Mouse (Mus musculus) liver, embryonic 12.5 days (tissue): ENCODE measurements around the gene Stk38. TPM values are rescaled to one million over a fixed set of nuclear protein-coding genes. Genes with fewer than 3 reads are reported as not detected.
A peak's percentile ranks its signal among the peaks of the same experiment; 100 is the strongest.
"Not testable (repeated sequence)": the region's sequence is repeated elsewhere in the genome, so short reads cannot be mapped to it uniquely, and the experiment has no call there.

Experiments
- ATAC-seq: fragments of 200-750 bp; cut with Nextera tagmentation; 2 replicates; pipeline ENCODE4 v1.8.0; 2017; ENCODE audit warnings: moderate number of reproducible peaks, mild to moderate bottlenecking, moderate library complexity
- H3K27ac ChIP-seq: fragments of 300-500 bp; sonication (generic); 2 replicates; pipeline ENCODE4 v1.5.1; 2016; ENCODE audit warnings: mild to moderate bottlenecking
- H3K27me3 ChIP-seq: fragments of 300-500 bp; sonication (generic); replicated peaks from 2 replicates; pipeline ENCODE4 v1.6.1; 2016; ENCODE audit warnings: mild to moderate bottlenecking, moderate library complexity
- H3K36me3 ChIP-seq: fragments of 300-500 bp; sonication (generic); 2 replicates; pipeline ENCODE4 v1.6.1; 2016; ENCODE audit warnings: mild to moderate bottlenecking, moderate library complexity
- H3K4me1 ChIP-seq: fragments of 300-500 bp; sonication (generic); 2 replicates; pipeline ENCODE4 v1.6.1; 2016
- H3K4me2 ChIP-seq: fragments of 300-500 bp; sonication (generic); 2 replicates; pipeline ENCODE4 v1.6.1; 2016; ENCODE audit warnings: mild to moderate bottlenecking, moderate library complexity
- H3K4me3 ChIP-seq: fragments of 300-500 bp; sonication (generic); 2 replicates; pipeline ENCODE4 v1.5.1; 2016; ENCODE audit warnings: mild to moderate bottlenecking, moderate library complexity
- H3K9ac ChIP-seq: fragments of 300-500 bp; sonication (generic); 2 replicates; pipeline ENCODE4 v1.6.1; 2016; ENCODE audit warnings: mild to moderate bottlenecking, moderate library complexity
- H3K9me3 ChIP-seq: fragments of 300-500 bp; sonication (generic); replicated peaks from 2 replicates; pipeline ENCODE4 v1.6.1; 2016; ENCODE audit warnings: mild to moderate bottlenecking, moderate library complexity
- WGBS: fragments of 180-500 bp; shearing (Covaris S2); methylation state at CpG from one replicate; pipeline ENCODE4 v1.1.7; 2016; ENCODE audit not compliant: insufficient replicate concordance; 5-methylcytosine and 5-hydroxymethylcytosine counted together
- polyA plus RNA-seq: library from polyadenylated mRNA; unstranded; fragments of >200 nt; fragmentation: Nextera tagmentation; extraction: Ambion mirVana; gene quantifications from 2 replicates; pipeline ENCODE4 v1.2.1, GENCODE M21; 2016

The Stk38 gene
- polyA plus RNA-seq, 1 experiment from 2014 or later = 56.7 TPM

- Histone ChIP-seq H3K4me2 (peak overlapping the region; percentile 6; the same call in 1 of the 2 replicates), H3K27ac (peak overlapping the region; percentile 27; the same call in 1 of the 2 replicates), H3K9me3 (no peaks in the 10 kb centered on the region), H3K4me3 (no peak overlapping the region), H3K9ac (no peak overlapping the region; the same call in 1 of the 2 replicates), H3K27me3 (no peaks in the 10 kb centered on the region), H3K36me3 (peaks cover 35% of the 10 kb centered on the region), H3K4me1 (peaks cover 43% of the 10 kb centered on the region)
- ATAC-seq = no peak
- 14% methylated on average over 1 of the region's 1 CpGs for WGBS
Measured at GRCm38 (mm10) chr17:29003740-29004139, 4.1 kb downstream of the Stk38 start.

- Histone ChIP-seq H3K4me2 (no peak overlapping the region), H3K27me3 (no peaks in the 10 kb centered on the region), H3K27ac (no peak overlapping the region), H3K9me3 (no peaks in the 10 kb centered on the region), H3K4me1 (peaks cover 24% of the 10 kb centered on the region), H3K9ac (no peak overlapping the region), H3K4me3 (no peak overlapping the region), H3K36me3 (peaks cover 61% of the 10 kb centered on the region)
- 73% methylated on average over 6 of the region's 6 CpGs for whole genome bisulfite sequencing
- ATAC-seq = no peak
Measured at GRCm38 (mm10) chr17:29000465-29000864, 7.3 kb downstream of the Stk38 start.

GRCm38 (mm10) chr17:28994615-28995014, 13.2 kb downstream of the Stk38 start:
- ATAC-seq = no peak
- Histone ChIP-seq H3K4me3 (no peak overlapping the region), H3K27me3 (no peaks in the 10 kb centered on the region), H3K36me3 (peaks cover 82% of the 10 kb centered on the region), H3K4me2 (no peak overlapping the region), H3K9me3 (no peaks in the 10 kb centered on the region), H3K27ac (no peak overlapping the region), H3K9ac (no peak overlapping the region), H3K4me1 (peaks cover 6% of the 10 kb centered on the region; the same call in 1 of the 2 replicates)
- 85% methylated on average over 4 of the region's 4 CpGs for WGBS

GRCm38 (mm10) chr17:28993004-28993403, 14.8 kb downstream of the Stk38 start:
- WGBS = 86% methylated on average over 1 of the region's 1 CpGs
- H3K4me2 ChIP-seq, H3K9me3 ChIP-seq, H3K27me3 ChIP-seq, H3K4me1 ChIP-seq, H3K9ac ChIP-seq, ATAC-seq, H3K27ac ChIP-seq, H3K4me3 ChIP-seq: not testable (repeated sequence)
- H3K36me3 ChIP-seq = peaks cover 81% of the 10 kb centered on the region

GRCm38 (mm10) chr17:28992105-28992504, 15.7 kb downstream of the Stk38 start:
- Histone ChIP-seq H3K36me3 (peaks cover 82% of the 10 kb centered on the region), H3K9ac (no peak overlapping the region), H3K9me3 (no peaks in the 10 kb centered on the region), H3K27ac (no peak overlapping the region), H3K4me3 (no peak overlapping the region), H3K4me1 (peaks cover 6% of the 10 kb centered on the region; the same call in 1 of the 2 replicates), H3K27me3 (no peaks in the 10 kb centered on the region), H3K4me2 (no peak overlapping the region)
- WGBS = 83% methylated on average over 7 of the region's 7 CpGs
- ATAC-seq = no peak

GRCm38 (mm10) chr17:28991286-28991685, 16.5 kb downstream of the Stk38 start:
- peaks cover 82% of the 10 kb centered on the region for H3K36me3 ChIP-seq

GRCm38 (mm10) chr17:28990060-28990459, 17.7 kb downstream of the Stk38 start:
- Histone ChIP-seq H3K9ac (no peak overlapping the region), H3K9me3 (no peaks in the 10 kb centered on the region), H3K4me1 (peaks cover 6% of the 10 kb centered on the region; the same call in 1 of the 2 replicates), H3K36me3 (peaks cover 83% of the 10 kb centered on the region), H3K27ac (no peak overlapping the region), H3K4me2 (no peak overlapping the region), H3K4me3 (no peak overlapping the region), H3K27me3 (no peaks in the 10 kb centered on the region)
- ATAC-seq = no peak
- 74% methylated on average over 4 of the region's 4 CpGs for WGBS

More at GRCm38 (mm10) chr17:28991286-28991685, 16.5 kb downstream of the Stk38 start:
- no peak overlapping the region for H3K4me2 ChIP-seq
- no peak overlapping the region for H3K9ac ChIP-seq
- ATAC-seq = no peak
- H3K9me3 ChIP-seq = no peaks in the 10 kb centered on the region
- no peaks in the 10 kb centered on the region for H3K27me3 ChIP-seq
- 68% methylated on average over 9 of the region's 9 CpGs for WGBS
- H3K4me1 ChIP-seq = peaks cover 6% of the 10 kb centered on the region; the same call in 1 of the 2 replicates
- no peak overlapping the region for H3K4me3 ChIP-seq
- H3K27ac ChIP-seq = peak overlapping the region; percentile 45

GRCm38 (mm10) chr17:28988996-28989395, 18.8 kb downstream of the Stk38 start:
- H3K4me2 ChIP-seq = no peak overlapping the region
- H3K36me3 ChIP-seq = peaks cover 82% of the 10 kb centered on the region
- peaks cover 6% of the 10 kb centered on the region; the same call in 1 of the 2 replicates for H3K4me1 ChIP-seq
- no peaks in the 10 kb centered on the region for H3K27me3 ChIP-seq
- H3K9me3 ChIP-seq = no peaks in the 10 kb centered on the region
- no peak overlapping the region for H3K9ac ChIP-seq
- ATAC-seq = no peak
- WGBS = 79% methylated on average over 3 of the region's 3 CpGs
- no peak overlapping the region for H3K27ac ChIP-seq
- no peak overlapping the region for H3K4me3 ChIP-seq

GRCm38 (mm10) chr17:28988291-28988690, 19.5 kb downstream of the Stk38 start:
- Histone ChIP-seq H3K27ac (no peak overlapping the region), H3K9ac (no peak overlapping the region), H3K36me3 (peaks cover 87% of the 10 kb centered on the region), H3K4me1 (peaks cover 6% of the 10 kb centered on the region; the same call in 1 of the 2 replicates), H3K27me3 (no peaks in the 10 kb centered on the region), H3K4me3 (no peak overlapping the region), H3K9me3 (no peaks in the 10 kb centered on the region), H3K4me2 (no peak overlapping the region)
- ATAC-seq = no peak
- WGBS = 81% methylated on average over 4 of the region's 4 CpGs

GRCm38 (mm10) chr17:28987713-28988112, 20.1 kb downstream of the Stk38 start:
- H3K9me3 ChIP-seq = no peaks in the 10 kb centered on the region
- no peak overlapping the region for H3K9ac ChIP-seq
- no peak overlapping the region for H3K4me3 ChIP-seq
- peaks cover 93% of the 10 kb centered on the region for H3K36me3 ChIP-seq
- no peak for ATAC-seq
- H3K27me3 ChIP-seq = no peaks in the 10 kb centered on the region
- H3K27ac ChIP-seq = no peak overlapping the region
- H3K4me1 ChIP-seq = peaks cover 9% of the 10 kb centered on the region; the same call in 1 of the 2 replicates
- no peak overlapping the region for H3K4me2 ChIP-seq
- 46% methylated on average over 4 of the region's 4 CpGs for WGBS

- Histone ChIP-seq H3K4me3 (no peak overlapping the region), H3K36me3 (peaks cover 96% of the 10 kb centered on the region), H3K27ac (no peak overlapping the region), H3K4me2 (no peak overlapping the region), H3K9ac (no peak overlapping the region), H3K9me3 (no peaks in the 10 kb centered on the region), H3K4me1 (peaks cover 8% of the 10 kb centered on the region; the same call in 1 of the 2 replicates), H3K27me3 (no peaks in the 10 kb centered on the region)
- no peak for ATAC-seq
Measured at GRCm38 (mm10) chr17:28986833-28987232, 21.0 kb downstream of the Stk38 start.

- H3K27ac ChIP-seq = no peak overlapping the region
- no peak overlapping the region for H3K9ac ChIP-seq
- H3K4me3 ChIP-seq = no peak overlapping the region
- 0 out of 2 replicates have a peak, but pooled peaks cover 3% of the 10 kb centered on the region for H3K4me1 ChIP-seq
- H3K9me3 ChIP-seq = no peaks in the 10 kb centered on the region
- no peaks in the 10 kb centered on the region for H3K27me3 ChIP-seq
- ATAC-seq = no peak
- WGBS = 91% methylated on average over 1 of the region's 1 CpGs
- peaks cover 91% of the 10 kb centered on the region for H3K36me3 ChIP-seq
- H3K4me2 ChIP-seq = no peak overlapping the region
Measured at GRCm38 (mm10) chr17:28984724-28985420, 22.9 kb downstream of the Stk38 start.
